Mouse (Mus musculus): ENCODE measurements around the gene Cdh16.

DNA sequence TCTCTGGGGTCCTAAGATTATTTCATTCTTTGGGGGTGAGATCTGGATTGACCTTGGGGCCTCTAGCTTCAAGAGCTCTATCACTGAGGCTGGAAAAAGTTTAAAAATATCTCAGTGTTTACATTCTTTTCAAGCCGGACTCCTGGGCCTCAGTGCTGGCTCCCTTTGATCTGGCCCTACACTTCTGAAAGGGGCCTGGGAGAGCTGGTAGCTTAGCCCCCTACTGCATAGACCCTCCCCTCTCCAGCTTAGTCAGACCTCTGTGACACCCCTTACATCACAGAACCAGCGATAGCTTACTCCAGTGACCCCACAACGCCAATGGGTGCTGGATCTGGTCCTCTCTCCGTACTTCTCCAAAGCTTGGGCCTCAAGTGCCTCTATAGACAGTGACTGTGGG, 12.6 kb downstream of the Cdh16 start:
- TF ChIP-seq CTCF (IDR thresholded peaks at IDR 0.05; ENCODE audit: low read depth) (no peak), EP300 (IDR thresholded peaks at IDR 0.05; ENCODE audit: low read depth) (no peak)

Measured in liver, postnatal 0 days (tissue).